Mouse (Mus musculus): ENCODE measurements around the gene Atrnl1.
"Not testable (repeated sequence)": the region's sequence is repeated elsewhere in the genome, so short reads cannot be mapped to it uniquely, and the experiment has no call there.

Gene Atrnl1

DNA sequence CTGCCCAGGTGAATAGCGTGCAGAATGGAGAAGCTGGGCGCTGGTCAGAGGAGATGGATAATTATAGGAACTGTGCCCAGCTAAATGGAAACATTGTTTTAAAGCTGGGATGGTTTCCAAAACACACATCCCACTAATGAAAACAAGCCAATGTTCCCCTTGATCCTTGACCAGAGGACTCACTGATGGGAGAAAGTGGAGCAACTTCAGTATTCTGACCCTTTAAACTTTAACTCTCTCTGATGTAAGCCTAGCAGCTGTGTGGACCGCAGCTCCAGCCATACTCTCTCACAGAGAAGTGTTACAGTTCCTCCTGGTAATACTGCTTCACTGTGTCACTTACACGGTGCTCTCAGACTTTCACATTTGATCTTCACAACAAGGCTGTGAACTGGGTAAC, 432.7 kb downstream of the Atrnl1 start:
- no peak for DNase-seq

GRCm38 (mm10) chr19:58044816-58045215, 434.0 kb downstream of the Atrnl1 start:
- no peak for DNase-seq

- DNase-seq, result no peak
These were observed 435.8 kb downstream of the Atrnl1 start for GRCm38 (mm10) chr19:58046656-58047055.

- DNase-seq, result not testable (repeated sequence)
These were observed 439.6 kb downstream of the Atrnl1 start for GRCm38 (mm10) chr19:58050410-58050809.

GRCm38 (mm10) chr19:58050986-58051385, 440.2 kb downstream of the Atrnl1 start:
- no peak for DNase-seq

DNA sequence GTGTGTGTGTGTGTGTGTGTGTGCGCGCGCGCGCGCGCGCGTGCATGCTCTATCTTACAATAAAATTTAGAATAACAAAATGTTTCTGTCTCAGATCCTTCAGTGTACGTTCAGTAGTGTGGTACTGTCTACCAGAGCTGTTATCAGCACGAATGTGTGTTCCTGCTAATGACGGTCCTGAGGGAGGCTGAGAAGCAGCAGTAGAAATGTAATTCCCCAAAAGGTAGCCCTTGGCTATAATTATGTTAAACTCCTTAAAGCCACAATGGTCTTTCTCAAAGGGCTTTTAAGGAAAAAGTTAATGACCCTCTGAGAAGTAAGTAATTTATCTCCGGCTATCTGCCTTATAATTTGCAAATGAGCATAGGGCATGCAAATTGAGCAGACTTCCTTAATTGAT, 441.1 kb downstream of the Atrnl1 start:
- DNase-seq, result no peak

DNA sequence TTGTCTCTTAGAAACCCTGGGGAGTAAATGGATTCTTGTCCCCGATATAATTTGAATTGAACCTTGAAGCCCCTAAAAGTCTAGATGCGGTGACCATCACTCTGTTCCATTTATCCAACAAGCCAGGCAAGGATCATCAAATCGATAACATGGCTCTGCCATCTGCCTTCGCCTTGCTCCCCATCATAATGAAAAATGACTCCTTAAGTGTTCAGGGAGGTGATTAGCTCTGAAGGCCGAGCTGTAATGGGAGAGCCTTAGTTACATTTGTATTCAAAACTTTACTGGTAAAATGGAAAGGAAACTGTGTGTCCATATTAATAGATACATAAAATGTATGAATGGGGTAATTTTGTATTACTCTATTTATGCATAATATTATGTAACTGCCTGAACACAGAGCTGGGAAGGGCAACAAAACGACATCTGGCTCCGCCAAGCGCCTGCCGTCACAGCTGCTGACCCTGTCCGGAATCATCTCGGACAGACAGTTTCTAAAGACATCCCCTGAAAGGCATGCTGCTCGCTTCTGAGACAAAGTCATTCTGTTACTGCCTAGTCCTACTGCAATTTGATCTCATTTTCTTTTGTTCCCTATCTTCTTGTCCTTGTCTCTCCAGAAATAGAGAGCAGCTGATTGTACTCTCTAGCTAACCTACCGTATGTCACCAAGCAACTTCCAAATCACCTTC, 441.8 kb downstream of the Atrnl1 start:
- DNase-seq, result no peak

GRCm38 (mm10) chr19:58059719-58060118, 448.9 kb downstream of the Atrnl1 start:
- no peak for DNase-seq

DNA sequence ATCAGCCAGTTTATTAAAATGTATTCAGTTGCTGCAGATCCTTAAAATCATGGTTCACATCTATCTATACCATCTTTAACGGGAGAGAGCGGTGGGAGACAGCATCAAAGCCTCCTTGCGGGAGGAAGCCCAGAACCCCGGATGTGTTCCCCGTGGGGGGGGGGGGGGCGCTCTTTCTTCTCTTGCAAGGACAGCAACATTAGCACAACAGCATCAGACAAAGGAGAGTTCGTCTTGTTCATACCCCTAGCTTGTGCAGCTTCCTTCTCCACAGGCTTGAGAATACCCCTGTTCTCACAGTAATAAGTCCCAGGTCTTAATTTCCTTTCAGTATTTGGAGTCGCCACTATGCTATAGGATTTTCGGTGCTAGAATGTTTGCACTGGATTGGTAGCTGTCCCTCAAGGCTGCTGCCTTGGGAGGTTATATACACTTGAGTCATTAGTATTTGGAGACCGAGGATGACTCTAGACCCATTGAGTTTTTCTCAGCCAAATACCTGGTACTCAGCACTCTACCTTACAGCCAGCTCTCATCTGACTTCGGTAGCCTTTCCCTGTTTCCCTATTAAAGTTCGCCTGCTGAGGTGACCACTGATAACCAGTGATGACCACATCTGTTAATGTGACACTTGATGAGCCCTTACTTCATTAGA, 449.5 kb downstream of the Atrnl1 start:
- no peak for DNase-seq

GRCm38 (mm10) chr19:58060854-58061358, 450.1 kb downstream of the Atrnl1 start:
- DNase-seq, result no peak

GRCm38 (mm10) chr19:58061933-58062332, 451.1 kb downstream of the Atrnl1 start:
- no peak for DNase-seq

DNA sequence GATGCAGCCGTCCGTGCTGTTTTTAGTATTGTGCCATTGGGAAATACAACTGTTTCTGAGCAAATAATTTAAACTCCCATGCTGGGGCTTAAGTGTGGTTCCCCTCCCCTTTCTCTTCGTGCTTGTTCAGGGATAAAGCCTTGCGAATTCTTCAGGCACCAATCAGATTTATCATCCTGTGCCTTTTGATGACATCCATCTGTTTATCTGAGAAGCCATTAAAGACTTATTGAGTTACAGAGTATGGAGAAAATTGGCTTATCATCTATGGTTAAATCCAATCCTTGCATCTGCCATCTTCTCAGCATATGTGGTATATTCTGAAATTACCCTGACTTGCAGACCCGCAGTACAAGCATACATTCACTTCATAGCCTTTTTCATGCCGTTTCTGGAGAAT, 452.7 kb downstream of the Atrnl1 start:
- DNase-seq, result no peak

- no peak for DNase-seq
These were observed 453.5 kb downstream of the Atrnl1 start for GRCm38 (mm10) chr19:58064116-58065000.

GRCm38 (mm10) chr19:58065001-58065314, 454.1 kb downstream of the Atrnl1 start:
- DNase-seq, result no peak

GRCm38 (mm10) chr19:58065514-58065913, 454.7 kb downstream of the Atrnl1 start:
- no peak for DNase-seq

- DNase-seq, result no peak
These were observed 457.3 kb downstream of the Atrnl1 start for GRCm38 (mm10) chr19:58068114-58068513.

DNA sequence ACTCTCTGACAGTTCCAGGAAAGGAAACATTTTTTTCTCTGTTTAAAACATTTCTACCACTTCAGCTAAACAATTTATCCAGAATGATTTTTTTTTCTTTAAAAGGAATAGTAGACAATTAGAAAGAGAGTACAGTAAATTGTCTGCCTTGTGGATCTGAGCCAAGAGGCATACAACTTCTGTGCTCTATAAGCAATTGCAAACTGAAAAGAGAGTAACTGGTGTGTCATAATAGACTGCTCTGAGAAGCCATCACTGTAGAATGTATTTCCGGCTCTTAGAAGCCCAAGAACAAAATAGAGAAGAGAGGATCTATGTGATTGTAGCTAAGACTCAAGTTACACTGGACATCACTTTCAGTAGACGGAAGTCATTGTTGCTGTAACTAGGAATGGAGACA, 458.1 kb downstream of the Atrnl1 start:
- DNase-seq, result no peak

GRCm38 (mm10) chr19:58072404-58072803, 461.6 kb downstream of the Atrnl1 start:
- no peak for DNase-seq

DNA sequence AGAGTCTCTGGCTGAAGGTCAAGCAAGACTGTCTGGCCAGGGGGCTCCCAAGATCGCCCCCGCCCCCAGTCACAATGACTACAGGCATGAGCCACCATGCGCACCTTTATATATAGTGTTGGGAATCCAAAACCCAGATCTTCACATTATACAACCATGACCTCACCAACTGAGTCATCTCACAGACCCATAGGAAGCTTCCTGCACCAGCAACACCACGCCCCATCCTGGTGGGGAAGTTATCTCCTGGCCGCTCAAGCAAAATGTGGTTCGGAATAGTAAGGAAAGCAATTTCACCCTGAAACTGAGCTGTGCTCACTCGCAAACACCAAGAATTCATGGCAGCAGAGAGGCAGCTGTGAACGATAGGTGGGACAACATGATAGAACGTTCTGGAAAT, 462.0 kb downstream of the Atrnl1 start:
- DNase-seq, result no peak

GRCm38 (mm10) chr19:58075252-58075651, 464.4 kb downstream of the Atrnl1 start:
- no peak for DNase-seq

DNA sequence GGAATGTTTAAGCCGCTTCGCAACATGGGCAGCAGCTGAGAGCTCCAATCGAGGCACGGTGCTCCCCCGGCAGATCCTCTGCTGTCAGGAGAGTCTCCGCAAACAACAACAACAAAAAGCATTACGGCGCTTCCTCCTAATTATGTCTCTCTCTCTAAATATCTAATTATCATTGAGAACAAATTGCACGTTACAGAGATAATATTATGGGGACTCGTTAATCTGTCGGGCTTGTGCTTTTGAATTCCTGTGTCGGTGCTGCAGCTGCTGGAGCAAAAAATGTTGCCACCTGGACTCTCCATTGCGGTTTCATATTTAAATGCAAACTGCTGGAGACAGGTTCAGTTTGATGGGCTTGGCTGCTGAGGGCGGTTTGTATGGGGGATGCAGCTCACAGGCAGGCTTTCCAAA, 466.1 kb downstream of the Atrnl1 start:
- no peak for DNase-seq

- DNase-seq, result no peak
These were observed 466.8 kb downstream of the Atrnl1 start for GRCm38 (mm10) chr19:58077529-58078070.

- no peak for DNase-seq
These were observed 469.3 kb downstream of the Atrnl1 start for GRCm38 (mm10) chr19:58080168-58080567.
